Mouse (Mus musculus) frontal cortex, postnatal 10 days (tissue): ENCODE results near the gene Spop.

Experiments used
- DNase-seq, 2 experiments: peaks; one replicate each; pipeline ENCODE4 v3.0.0; 2022; ENCODE audit warnings: low spot score in 2 of 2, mixed read lengths in 1 of 2

The Spop gene

DNA sequence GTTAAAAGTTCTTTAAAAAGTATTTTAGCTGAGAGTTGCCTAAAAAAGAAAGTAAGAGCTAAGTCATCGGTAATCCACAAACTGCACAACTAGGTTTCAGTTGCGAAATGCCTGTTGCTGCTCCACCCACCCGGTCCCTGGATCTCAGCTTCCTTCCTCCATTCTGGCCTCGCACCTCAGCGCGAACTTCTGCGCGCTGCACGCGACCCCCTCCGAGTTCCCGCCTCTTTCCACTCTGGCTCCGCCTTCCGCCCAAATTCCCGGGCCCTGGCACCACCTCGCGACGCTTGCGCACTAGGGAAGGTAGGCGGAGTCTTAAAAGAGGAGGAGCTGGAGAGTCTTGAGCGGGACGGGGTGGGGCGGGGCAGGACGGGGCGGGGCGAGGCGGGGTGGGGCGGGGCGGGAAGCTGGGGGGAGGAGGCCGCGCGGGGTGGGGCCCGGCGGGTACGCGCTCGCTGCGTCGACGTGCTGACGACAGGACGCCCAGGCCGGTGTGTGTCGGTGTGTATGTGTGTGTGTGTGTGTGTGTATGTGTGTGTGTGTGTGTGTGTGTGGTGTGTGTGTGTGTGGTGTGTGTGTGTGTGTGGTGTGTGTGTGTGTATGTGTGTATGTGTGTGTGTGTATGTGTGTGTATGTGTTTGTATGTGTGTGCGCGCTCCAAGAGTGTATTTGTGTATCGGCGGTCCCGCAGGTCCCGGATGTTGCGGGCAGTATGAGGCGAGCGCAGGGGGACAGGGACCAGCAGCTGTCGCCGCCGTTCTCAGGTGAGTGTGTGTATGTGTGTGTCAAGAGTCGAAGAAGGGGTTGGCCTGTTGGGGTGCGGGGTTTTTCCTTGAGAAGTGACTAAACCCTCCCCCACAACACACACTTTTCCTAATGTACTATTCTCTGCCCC lies at the start of gene Spop:
Gene Spop, plus strand, starts transcription at position 440 of the 895 bp plus-strand sequence.
- peak; percentile 82 to 86 for DNase-seq

DNA sequence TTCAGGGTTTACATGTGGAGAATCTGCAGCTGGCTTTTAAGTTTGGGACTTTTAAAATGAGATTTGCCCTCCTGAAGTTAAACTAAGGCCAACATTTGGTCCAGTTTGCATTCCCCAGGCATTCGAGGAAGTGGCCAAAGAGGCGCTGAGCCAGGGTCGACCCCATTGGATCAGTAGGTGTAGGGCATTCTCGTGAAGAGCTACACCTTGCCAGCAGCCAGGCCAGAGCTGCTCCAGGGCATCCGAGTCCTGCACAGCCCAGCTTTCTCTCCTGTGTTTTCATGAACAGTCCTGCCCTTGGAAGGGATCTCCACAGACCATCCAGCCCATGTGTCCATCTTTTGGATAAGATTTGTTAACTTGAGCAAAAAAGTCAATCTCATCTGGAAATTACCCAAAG lies 49.5 kb upstream of the Spop start:
- no peak for DNase-seq

DNA sequence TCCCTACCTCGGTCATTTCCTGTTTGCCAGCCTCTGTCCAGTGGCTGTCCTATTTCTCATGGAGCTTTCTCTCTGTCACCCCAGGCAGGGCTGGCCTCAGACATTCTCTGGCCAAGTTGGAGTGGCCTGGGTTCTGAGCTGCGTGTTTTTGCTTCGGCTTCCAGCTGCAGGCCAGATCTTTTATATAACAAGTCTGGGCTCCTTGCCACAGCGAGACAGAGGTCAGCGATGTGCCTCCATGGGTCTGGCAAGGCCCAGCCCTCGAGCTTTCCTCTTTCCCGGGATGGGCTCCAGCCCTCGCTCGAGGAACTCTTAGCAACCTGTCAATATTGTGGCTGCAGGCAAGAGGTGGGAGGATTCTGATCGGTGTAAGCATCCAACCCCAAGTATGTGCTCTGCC lies 48.3 kb upstream of the Spop start:
- DNase-seq, result peak; percentile 57 to 59

DNA sequence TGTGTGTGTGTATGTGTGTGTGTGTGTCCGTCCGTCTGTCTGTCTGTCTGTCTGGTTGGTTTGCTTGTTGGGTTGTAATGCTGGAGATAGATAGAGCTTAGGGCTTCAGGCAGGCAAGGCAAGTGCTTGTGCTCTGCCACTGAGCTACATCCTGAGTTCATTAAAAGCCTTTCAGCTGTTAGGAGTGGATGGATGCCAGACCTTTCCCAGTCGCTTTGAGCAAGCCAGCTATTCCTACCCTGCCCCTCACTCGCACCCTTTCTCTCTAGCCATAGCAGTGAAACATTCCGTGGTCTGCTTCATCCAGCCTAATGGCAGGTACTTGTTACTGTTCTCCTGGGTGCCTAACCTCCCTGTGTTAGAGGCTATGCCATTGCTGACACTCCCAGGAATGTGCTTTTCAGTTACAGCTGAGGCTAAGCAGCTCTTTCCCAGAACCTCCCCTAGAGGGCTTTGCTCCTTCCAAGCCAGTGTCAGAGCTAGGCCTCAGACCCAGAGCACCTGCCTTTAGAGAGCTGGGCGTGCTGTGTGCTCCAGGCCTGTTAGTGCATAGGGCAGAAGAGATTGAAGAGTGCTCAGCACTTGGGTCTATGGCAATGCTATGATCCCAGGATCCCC lies 47.5 kb upstream of the Spop start:
- no peak for DNase-seq

DNA sequence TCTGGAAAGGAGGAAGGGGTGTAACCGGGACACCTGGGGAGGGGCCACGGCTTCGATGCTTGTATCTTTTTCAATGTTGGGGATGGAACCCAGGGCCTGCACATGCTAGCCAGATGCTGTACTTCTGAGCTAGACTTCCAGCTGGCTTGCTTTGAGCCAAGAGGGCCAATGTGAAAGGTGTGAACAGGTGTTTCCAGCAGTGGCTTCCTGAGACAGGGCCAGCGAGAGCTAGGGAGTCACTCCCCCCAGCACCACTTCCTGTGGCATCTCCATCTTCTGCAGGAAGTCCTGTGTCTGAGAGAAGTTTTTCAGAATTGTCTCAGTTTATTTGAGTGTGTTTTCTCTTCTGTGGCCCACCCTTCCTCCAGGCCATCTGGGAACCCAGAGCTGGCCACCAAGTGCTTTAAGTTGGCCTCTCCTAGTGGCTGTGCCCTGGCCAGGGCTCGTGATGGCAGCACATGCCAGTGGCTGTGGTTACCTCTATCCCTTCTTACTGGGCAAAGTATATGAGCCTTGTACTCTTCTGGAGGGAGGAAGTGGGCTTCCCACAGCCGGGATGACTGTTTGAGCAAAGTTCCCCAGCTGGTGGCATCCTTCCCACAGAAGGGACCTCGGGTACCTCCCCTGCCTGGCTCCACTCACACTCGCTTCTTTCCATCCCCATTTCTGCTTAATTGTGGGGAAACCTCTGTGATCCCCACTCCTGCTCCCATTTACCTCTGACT lies 46.7 kb upstream of the Spop start:
- DNase-seq, result no peak

DNA sequence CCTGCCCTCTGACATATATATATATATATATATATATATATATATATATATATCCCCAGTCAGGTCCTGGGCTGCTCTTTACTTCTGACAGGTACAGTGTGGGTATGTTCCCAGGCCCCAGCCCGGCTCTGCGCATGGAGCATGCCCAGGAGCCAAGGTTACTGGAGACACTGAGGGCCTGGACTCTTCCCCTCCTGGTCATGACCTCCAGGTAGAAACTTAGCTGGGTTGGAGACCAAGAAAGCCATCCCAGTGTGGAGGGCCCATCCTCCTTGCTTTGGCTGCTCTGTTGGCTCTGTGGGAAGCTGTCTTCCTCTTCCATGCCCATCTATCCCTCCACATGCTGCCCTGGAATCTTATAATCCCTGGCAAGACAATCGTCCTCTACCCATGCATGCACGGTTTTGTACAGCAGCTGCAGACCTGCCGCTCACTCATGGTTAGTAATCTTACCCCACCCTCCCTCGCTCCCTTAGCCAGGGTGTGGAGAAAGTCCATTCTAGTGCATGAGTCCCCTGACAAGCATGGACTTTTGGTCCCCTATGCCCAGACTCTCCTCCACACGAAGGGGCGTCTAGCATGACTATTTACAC lies 45.6 kb upstream of the Spop start:
- DNase-seq, result no peak

DNA sequence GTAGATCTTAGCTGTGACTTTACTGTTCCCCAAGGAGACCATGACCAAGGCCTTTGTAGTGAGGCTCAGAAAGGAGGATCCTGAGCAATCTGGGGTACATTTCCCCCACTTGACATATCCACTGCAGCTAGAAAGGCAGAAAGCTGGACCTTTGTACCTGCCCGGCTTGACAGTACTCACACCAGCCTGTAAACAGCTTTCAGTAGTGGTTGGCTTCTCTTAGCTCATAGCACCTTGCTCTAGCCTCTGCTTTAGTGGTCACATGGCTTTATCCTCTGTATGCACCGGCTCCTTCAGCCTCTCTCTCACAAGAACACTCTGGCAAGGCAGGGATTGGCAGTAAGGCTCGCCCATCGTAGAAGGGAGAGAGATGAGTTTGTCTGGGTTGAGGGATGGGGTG lies 45.0 kb upstream of the Spop start:
- no peak for DNase-seq

DNA sequence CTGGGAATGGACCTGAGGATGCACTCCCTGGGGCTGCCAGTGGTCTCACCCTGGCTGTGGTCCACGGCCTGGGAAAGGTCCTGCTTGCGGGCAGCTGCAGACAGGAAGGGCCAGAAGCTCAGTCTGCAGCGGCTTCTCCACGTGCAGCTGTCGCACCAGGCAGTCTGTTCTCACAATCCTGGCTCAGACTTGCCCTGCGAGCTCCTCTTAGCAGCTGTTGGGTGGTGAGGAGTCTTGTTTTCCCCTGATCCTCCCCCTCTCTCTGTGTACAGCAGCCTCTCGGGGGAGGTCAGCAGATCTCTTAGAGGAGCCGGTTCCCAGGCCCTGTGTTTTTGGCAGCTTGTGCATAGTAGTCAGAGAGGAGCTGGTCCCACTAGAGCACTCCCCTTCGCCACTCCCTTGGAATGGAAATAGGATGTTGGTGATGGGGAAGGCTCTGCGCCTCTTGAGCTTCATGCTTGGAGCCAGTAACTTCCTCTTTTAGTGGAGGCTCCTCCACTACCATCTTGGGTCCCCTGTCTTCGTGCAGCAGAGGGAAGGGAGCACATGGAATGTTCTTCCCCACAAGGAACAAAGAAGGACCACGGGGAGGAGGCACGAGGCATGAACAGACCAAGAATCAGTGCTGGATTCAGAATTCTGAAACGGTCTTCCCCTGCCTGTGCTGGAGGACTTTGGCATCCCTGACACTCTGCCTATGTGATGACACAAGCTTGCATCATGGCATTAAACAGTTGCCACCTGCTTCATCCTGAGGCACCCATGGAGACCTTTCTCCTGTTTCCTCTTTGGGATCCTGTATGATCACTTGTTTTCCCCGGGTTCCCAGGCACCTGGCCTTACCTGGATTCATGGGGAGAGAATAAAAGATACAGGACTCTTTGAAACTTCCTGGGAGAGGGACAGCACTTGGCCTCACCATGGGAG lies 43.7 kb upstream of the Spop start:
- peak in 1 of 2 experiments; percentile 45 for DNase-seq

DNA sequence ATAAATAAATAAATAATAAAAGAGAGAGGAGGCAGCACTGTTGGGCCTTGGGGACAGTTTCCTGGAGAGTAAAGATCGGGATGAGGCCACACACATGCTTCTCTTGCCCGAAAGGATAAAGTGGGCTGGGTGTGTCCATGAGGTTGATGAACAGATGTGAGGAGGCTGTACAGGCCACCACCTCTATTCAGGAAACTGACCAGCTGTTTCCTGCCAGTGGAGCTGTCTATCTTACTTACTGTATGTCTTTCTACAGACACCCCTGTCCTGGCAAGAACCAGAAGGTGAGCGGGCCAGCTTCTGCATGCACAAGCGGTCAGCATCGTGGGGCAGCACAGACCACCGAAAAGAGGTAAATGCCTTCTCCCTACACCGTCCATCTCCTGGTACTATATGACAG lies 42.7 kb upstream of the Spop start:
- no peak for DNase-seq

DNA sequence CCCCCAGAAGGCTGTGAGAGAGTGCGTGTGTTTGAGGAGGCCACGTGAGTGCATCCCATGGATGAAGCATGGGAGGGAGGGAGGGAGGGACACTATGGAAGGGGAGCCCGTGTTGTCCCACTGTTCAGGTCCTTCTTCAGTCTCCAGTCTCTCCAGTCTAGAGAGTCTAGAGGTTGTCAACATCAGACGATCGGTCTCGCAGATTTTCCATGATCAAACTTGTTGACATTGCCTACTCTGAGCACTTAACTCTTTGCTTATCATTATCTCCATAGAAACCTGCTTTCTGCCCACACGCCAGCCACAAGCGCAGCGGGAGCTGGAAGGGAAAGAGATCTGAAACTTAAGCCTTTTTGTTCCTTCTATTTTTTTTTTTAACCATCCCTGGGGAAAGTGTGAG lies 35.0 kb upstream of the Spop start:
- DNase-seq, result no peak

DNA sequence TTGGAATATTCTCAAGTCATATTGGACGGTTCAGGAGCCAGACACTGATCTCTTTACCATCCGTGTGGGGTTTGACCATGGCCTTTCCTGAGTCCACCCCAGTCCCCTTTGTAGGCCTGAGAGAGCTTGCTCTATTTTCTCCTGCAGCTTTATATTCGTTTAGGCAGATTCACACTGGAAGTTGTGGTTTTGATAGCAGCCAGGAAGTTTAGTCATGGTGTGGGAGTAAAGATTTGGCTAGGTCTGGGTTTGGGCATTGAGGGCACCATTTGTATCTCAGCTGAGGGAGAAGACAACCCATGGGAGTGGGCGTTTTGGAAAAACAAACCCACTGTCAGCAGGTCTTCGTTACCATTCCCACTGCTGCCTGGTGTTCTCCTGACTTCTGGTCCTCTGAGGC lies 34.3 kb upstream of the Spop start:
- no peak for DNase-seq

DNA sequence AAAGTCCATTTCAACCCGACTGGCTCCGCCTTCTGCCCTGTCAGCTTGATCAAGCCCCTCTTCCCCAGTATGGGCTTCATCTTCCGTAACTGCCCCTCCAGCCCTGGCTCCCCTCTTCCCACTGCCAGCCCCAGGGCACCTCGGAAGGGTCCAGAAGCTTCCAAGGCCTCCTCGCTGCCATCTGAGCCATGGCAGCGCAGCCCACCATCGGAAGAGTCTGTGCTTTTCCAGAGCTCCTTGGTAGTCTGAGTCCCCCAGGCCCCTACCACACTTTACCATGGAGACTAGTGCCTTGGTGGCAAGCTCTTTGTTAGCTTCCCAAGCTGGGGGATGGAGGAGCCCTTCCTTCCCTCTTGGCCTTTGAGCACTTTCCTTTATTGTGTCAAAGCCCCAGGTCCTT lies 33.2 kb upstream of the Spop start:
- no peak for DNase-seq

DNA sequence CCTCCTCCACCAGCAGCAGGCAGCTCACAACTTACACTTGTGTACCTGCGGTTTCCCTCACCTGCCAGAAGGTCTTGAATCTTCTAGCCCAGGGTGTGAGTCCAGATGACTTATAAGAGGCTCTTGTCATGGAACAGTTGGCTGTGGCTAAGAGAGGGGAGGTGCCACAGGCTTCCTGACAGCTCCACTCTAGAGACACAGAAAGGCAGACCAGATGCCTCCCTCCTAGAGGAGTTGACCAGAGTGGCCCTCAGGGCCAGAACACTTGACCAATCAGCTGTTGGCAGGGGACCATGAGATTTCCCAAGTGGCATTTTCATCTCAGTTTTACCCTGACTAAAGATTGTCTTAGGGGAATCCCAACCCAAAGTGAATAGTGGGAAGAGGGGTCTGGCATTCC lies 32.7 kb upstream of the Spop start:
- no peak for DNase-seq

DNA sequence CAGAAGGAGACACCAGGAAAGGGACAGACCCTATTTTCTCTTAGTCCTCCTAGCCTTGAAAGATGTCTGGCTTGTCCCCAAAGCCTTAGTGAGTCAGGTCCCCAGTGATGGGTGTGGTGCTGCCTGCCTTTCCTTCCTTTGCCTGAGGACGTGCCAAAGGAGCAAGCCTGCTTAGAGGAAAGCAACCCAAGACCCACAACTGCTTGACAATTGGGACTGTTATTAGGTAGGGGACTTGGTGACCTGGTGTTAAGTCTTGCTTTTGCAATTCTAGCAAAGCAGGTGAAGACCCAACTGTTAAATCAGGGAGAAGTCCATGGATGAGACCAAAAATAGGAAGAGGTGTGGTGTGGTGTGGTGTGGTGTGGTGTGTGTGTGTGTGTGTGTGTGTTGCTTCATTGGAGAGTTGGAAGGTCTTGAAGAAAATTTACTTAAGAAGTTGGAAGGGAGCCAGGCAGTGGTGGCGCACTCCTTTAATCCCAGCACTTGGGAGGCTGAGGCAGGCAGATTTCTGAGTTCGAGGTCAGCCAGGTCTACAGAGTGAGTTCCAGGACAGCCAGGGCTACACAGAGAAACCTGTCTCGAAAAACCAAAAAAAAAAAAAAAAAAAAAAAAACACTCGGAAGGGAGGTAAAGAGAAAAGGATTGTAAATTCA lies 30.4 kb upstream of the Spop start:
- no peak for DNase-seq

DNA sequence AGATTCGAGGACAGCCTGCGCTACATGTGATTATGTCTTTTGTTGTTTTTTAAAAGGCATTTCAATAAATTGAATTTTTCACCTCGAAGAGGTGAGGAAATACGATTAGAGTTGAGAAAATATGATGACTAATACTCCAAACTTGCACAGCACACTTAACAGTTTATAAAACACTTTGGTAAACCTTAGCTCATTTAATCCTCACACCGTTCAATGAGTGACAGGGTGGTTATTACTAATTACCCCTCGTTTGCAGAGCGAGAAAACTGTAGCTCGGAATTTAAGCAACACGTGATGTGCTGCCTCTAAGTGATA lies 29.9 kb upstream of the Spop start:
- DNase-seq, result no peak

DNA sequence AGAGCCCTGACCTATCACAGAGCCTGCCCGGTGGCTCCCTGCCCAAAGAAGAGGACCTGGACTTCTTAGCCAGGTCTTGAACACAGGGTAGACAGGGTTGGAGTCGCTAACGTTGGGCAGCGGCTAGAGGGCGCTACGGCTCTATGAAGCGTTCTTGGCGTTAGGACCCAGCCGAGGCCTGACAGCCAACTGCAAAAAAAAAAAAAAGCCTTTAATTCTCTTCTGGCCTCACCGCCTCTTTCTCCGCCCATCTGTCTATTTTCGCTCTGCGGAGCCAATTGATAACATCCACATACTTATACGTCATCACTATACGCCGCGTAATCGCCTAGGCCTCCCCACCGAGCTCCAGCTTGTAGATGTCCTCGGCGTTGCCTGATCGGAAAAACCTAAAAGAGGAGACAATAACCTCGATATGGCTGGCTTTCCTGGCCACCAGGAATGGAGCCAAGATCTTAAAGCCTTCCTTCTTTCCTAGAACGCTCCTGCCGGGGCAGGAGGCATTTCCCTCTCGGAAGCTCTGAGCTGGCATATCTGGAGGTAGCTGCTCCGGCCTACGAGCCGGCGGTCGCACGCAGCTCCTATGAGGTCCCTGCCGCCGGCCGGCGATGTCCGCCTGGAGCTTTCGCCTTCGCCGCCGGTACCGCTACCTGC lies 29.4 kb upstream of the Spop start, which contains the start of gene Slc35b1:
Gene Slc35b1, plus strand, starts transcription at position 374 of the 654 bp plus-strand sequence.
- DNase-seq, result peak; percentile 92 to 96

DNA sequence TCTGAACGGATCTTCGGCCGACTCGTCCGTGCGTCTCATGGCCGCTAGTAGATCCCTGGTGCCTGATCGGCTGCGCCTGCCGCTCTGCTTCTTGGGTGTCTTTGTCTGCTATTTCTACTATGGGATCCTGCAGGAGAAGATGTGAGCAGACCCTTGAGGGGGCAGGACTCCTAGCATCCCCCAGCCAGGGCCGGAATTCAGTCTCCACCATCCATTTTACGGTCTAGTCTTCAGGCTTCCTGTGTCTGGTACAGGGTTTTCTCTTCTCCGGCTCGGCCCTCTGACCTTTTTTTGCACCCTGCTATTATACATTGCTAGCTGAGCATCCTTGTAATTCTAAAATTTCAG lies 28.9 kb upstream of the Spop start:
- DNase-seq, result no peak

DNA sequence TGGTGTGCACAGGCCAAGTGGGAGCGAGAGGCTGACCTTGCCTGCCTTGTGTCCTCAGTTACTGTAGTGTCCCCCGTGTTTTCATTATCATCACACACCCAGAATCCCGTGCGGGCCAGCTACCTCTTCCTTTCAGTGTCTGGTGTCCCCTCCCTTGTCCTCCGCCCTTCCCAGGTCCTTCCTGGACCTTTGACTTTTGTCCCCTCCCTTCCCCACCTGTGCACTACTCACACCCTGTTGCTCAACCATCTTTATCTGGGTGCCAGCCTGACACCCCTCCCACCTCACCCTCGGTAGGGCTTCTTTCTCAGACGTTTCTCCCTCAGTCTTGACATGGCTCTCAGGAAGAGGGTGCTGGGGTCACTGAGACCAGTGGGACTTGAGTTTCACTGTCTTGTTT lies 26.5 kb upstream of the Spop start:
- DNase-seq, result no peak

DNA sequence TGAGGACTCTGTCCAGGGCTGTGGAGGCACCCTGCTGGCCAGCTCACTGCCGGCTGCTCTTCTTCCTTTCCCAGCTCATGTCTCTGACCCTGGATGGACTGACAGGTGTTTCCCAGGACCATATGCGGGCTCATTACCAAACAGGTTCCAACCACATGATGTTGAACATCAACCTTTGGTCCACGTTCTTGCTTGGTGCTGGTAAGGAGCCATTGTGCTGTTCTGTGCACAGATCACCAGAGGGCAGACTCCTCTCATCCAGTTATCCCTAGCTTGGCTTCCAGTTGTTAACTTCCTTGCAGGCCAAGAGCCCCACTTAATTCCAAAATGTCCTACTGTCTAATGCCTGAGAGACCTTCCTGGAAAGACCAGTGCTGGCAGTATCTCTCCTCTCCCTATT lies 24.9 kb upstream of the Spop start:
- no peak for DNase-seq

DNA sequence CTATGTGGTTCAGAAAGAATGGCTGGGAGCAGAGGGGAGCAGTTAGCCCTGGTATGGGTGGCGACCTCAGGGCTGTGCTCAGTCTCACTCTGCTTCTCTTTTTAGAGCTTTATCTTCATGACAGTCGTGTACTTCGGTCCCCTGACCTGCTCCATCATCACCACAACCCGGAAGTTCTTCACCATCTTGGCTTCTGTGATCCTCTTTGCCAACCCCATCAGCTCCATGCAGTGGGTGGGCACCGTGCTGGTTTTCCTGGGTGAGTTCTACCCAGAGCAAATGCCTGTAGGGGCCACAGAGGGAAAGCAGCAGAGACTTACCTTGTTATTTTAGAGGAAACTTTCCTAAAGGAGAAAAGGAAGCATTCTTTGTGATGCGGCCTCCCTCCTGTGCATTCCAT lies 23.5 kb upstream of the Spop start:
- no peak for DNase-seq
